Mouse (Mus musculus) lung, embryonic 14.5 days (tissue): ENCODE measurements around the gene Sh3pxd2a. TPM values are rescaled to one million over a fixed set of nuclear protein-coding genes. Genes with fewer than 3 reads are reported as not detected.

Experiments
- ATAC-seq: fragments of 200-750 bp; cut with Nextera tagmentation; 2 replicates; pipeline ENCODE4 v1.8.0; 2017; ENCODE audit warnings: mild to moderate bottlenecking, moderate TSS enrichment, moderate library complexity; ENCODE audit not compliant: insufficient read depth
- DNase-seq: peaks from one replicate; pipeline ENCODE4 v3.0.0-alpha.2; 2015
- H3K27ac ChIP-seq: fragments of 300-500 bp; sonication (generic); 2 replicates; pipeline ENCODE4 v1.5.1; 2014; ENCODE audit warnings: low read depth, mild to moderate bottlenecking, moderate library complexity
- H3K27me3 ChIP-seq: fragments of 300-500 bp; sonication (generic); 2 replicates; pipeline ENCODE4 v1.6.1; 2014; ENCODE audit warnings: low read length, control low read depth; ENCODE audit not compliant: insufficient read depth
- H3K36me3 ChIP-seq: fragments of 300-500 bp; sonication (generic); 2 replicates; pipeline ENCODE4 v1.6.1; 2014; ENCODE audit warnings: control low read depth; ENCODE audit not compliant: insufficient read depth
- H3K4me1 ChIP-seq: fragments of 300-500 bp; sonication (generic); 2 replicates; pipeline ENCODE4 v1.6.1; 2014; ENCODE audit warnings: antibody characterized with exemption, control low read depth; ENCODE audit not compliant: insufficient read depth
- H3K4me2 ChIP-seq: fragments of 300-500 bp; sonication (generic); 2 replicates; pipeline ENCODE4 v1.6.1; 2014; ENCODE audit warnings: mild to moderate bottlenecking
- H3K4me3 ChIP-seq: fragments of 300-500 bp; sonication (generic); 2 replicates; pipeline ENCODE4 v1.5.1; 2014; ENCODE audit warnings: low read depth, low read length
- H3K9ac ChIP-seq: fragments of 300-500 bp; sonication (generic); 2 replicates; pipeline ENCODE4 v1.6.1; 2014
- H3K9me3 ChIP-seq: fragments of 300-500 bp; sonication (generic); 2 replicates; pipeline ENCODE4 v1.6.1; 2016; ENCODE audit warnings: low read depth, low read length, control low read depth
- CTCF ChIP-seq: IDR thresholded peaks from 2 replicates; pipeline ENCODE4 v1.5.1; 2016; ENCODE audit warnings: antibody characterized with exemption, low read depth
- WGBS: fragments of 180-500 bp; shearing (Covaris S2); extraction: QIAGEN DNeasy Blood & Tissue Kit; methylation state at CpG from one replicate; pipeline ENCODE4 v1.1.7; 2014; 5-methylcytosine and 5-hydroxymethylcytosine counted together
- polyA plus RNA-seq: library from polyadenylated mRNA; unstranded; fragments of >200 nt; fragmentation: Nextera tagmentation; extraction: Ambion mirVana; gene quantifications from 2 replicates; pipeline ENCODE4 v1.2.1, GENCODE M21; 2014

The Sh3pxd2a gene
- polyA plus RNA-seq, 1 experiment from 2014 or later, result 12.0 TPM

DNA sequence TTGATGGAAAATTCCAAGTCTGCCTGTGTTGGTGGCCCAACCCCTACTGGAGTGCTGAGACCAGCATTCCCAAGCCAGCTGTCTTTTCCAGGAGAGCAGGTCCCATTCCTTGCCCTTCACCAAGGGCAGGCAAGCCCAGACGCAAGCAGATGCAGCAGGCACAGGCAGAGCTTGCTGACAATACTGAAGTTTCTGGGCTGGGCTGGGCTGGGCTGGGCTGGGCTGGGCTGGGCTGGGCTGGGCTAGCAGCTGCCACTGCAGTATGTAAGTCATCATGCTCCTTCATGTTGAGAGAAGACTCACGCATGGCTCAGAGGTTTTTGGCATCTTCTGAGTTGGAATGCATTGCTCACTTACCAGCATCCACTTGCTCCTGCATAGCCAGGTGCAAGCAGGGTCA, 27.7 kb upstream of the Sh3pxd2a start:
- Histone ChIP-seq H3K36me3 (no peaks in the 10 kb centered on the region), H3K4me1 (no peaks in the 10 kb centered on the region), H3K9ac (no peak overlapping the region), H3K4me3 (no peak overlapping the region), H3K9me3 (no peaks in the 10 kb centered on the region), H3K27ac (no peak overlapping the region), H3K4me2 (no peak overlapping the region), H3K27me3 (no peaks in the 10 kb centered on the region)
- WGBS, result 64% methylated on average over 2 of the region's 2 CpGs
- no peak for ATAC-seq
- no peak for TF ChIP-seq CTCF
- no peak for DNase-seq

DNA sequence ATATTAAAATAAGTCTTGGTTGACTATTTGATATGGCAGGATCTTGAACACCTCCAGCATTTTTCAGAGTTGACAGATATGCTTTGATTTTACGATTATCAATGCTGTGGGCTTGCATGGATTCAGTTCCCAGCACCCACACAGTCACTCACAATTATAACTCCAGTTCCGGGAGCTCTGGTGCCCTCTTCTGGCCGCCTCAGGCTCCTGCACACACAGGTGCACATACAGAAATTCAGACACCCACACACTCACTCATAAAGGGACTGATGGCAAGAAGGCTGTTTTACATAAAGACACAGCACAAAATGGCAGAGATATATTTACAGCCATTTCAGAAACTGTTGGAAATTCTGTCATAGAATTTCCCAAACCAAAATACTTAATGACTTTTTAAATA, 25.0 kb upstream of the Sh3pxd2a start:
- no peak overlapping the region for H3K4me3 ChIP-seq
- H3K4me1 ChIP-seq, result no peaks in the 10 kb centered on the region; the same call in 1 of the 2 replicates
- no peak overlapping the region for H3K4me2 ChIP-seq
- 86% methylated on average over 3 of the region's 3 CpGs for WGBS
- no peak overlapping the region for H3K27ac ChIP-seq
- no peak overlapping the region for H3K9ac ChIP-seq
- no peak for DNase-seq
- TF ChIP-seq CTCF, result peak; percentile 23; the same call in 1 of the 2 replicates
- no peaks in the 10 kb centered on the region for H3K36me3 ChIP-seq
- H3K27me3 ChIP-seq, result no peaks in the 10 kb centered on the region
- no peak for ATAC-seq
- H3K9me3 ChIP-seq, result no peaks in the 10 kb centered on the region

DNA sequence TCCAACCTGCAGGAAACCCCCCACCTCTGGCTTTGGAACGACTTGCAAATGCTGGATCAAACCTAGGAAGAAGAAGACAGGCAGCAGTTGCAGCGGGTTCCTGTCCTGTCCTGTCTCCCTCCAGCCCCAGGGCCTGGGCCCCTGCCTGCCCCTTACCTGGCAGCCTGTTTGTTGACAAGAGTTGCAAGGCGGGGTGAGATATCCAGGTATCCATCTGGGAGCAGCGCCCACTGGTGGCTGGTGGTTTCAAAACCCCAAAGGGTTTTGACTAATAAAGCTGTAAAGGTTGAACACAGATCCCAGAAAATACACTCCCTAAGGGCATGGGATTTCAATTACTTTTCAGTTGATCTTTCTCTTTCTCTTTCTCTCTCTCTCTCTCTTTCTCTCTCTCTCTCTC, 24.0 kb upstream of the Sh3pxd2a start:
- no peaks in the 10 kb centered on the region for H3K9me3 ChIP-seq
- peak; percentile 58 for TF ChIP-seq CTCF
- no peaks in the 10 kb centered on the region for H3K27me3 ChIP-seq
- no peak overlapping the region for H3K27ac ChIP-seq
- no peaks in the 10 kb centered on the region; the same call in 1 of the 2 replicates for H3K4me1 ChIP-seq
- no peak overlapping the region for H3K4me3 ChIP-seq
- DNase-seq (peak; percentile 62), ATAC-seq (no peak)
- H3K9ac ChIP-seq, result no peak overlapping the region
- WGBS, result 22% methylated on average over 4 of the region's 4 CpGs
- no peaks in the 10 kb centered on the region for H3K36me3 ChIP-seq
- no peak overlapping the region for H3K4me2 ChIP-seq

DNA sequence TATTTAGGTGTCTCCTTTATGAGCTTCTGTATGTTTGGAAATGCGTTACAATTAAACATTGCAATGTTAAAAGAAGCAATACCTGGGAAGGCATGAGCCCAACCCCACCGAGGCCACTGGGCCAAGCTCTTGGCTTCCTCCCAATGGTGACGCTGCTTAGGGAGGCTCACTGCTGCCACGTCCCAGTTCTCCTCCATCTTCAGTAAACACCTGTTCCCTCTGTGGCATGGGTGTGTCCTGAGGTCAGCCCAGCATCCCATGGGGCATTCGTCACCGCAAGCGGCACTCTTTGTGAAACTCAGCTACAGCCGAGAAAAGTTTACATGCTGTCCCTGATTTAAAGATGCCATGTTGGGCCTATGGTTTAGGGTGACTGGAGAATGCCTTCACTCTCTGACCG, 23.4 kb upstream of the Sh3pxd2a start:
- no peaks in the 10 kb centered on the region; the same call in 1 of the 2 replicates for H3K4me1 ChIP-seq
- H3K27ac ChIP-seq, result no peak overlapping the region
- no peaks in the 10 kb centered on the region for H3K27me3 ChIP-seq
- ATAC-seq (no peak), DNase-seq (no peak)
- H3K36me3 ChIP-seq, result no peaks in the 10 kb centered on the region
- H3K4me2 ChIP-seq, result no peak overlapping the region
- WGBS, result 77% methylated on average over 9 of the region's 9 CpGs
- H3K4me3 ChIP-seq, result no peak overlapping the region
- no peak for TF ChIP-seq CTCF
- H3K9ac ChIP-seq, result no peak overlapping the region
- no peaks in the 10 kb centered on the region for H3K9me3 ChIP-seq

DNA sequence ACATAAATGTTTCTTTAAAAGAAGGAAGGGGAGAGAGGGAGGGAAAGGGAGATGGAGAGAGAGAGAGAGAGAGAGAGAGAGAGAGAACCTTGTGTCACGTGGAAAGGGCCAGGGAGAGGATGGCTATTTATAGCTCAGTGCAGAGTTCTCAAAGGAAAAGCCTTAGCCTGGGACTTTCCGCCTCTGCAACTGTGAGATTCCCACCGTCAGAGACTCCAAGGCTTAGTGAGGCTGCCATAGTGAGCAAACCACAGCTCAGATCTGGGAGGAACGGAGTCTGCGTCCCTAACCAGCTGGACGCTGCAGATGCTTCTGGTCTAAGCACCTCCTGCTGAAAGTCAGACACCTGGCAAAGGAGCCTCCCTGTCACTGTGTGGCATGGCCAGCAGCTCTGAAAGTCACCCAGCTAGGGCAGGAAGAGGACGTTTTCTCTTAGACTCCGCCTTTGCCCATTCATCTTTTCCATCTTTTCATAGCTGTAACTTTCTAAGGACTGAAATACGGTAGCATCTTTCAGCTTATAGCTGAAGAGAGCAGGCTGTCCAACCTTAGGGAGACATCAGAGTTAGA, 21.9 kb upstream of the Sh3pxd2a start:
- Histone ChIP-seq H3K36me3 (no peaks in the 10 kb centered on the region), H3K4me1 (no peaks in the 10 kb centered on the region; the same call in 1 of the 2 replicates), H3K4me2 (peak overlapping the region; percentile 42; the same call in 1 of the 2 replicates), H3K4me3 (no peak overlapping the region), H3K27ac (peak overlapping the region; percentile 73; the same call in 1 of the 2 replicates), H3K27me3 (no peaks in the 10 kb centered on the region), H3K9ac (peak overlapping the region; percentile 43; the same call in 1 of the 2 replicates), H3K9me3 (0 out of 2 replicates have a peak, but pooled peaks cover 5% of the 10 kb centered on the region)
- DNase-seq (peak; percentile 67), ATAC-seq (peak; percentile 84)
- TF ChIP-seq CTCF, result no peak
- WGBS, result 21% methylated on average over 9 of the region's 9 CpGs

- H3K9me3 ChIP-seq, result 0 out of 2 replicates have a peak, but pooled peaks cover 5% of the 10 kb centered on the region
- H3K9ac ChIP-seq, result no peak overlapping the region
- no peaks in the 10 kb centered on the region for H3K36me3 ChIP-seq
- no peak for DNase-seq
- H3K4me1 ChIP-seq, result no peaks in the 10 kb centered on the region; the same call in 1 of the 2 replicates
- no peak for ATAC-seq
- TF ChIP-seq CTCF, result no peak
- 82% methylated on average over 3 of the region's 3 CpGs for WGBS
- H3K27ac ChIP-seq, result no peak overlapping the region
- no peak overlapping the region for H3K4me2 ChIP-seq
- H3K4me3 ChIP-seq, result no peak overlapping the region
- no peaks in the 10 kb centered on the region for H3K27me3 ChIP-seq
Observed at GRCm38 (mm10) chr19:47484110-47484509, 19.9 kb upstream of the Sh3pxd2a start.

GRCm38 (mm10) chr19:47483346-47483745, 19.1 kb upstream of the Sh3pxd2a start:
- WGBS, result 44% methylated on average over 3 of the region's 3 CpGs
- Histone ChIP-seq H3K4me3 (no peak overlapping the region), H3K27me3 (no peaks in the 10 kb centered on the region), H3K9ac (no peak overlapping the region), H3K36me3 (no peaks in the 10 kb centered on the region), H3K9me3 (0 out of 2 replicates have a peak, but pooled peaks cover 5% of the 10 kb centered on the region), H3K4me2 (no peak overlapping the region), H3K4me1 (no peaks in the 10 kb centered on the region; the same call in 1 of the 2 replicates), H3K27ac (no peak overlapping the region)
- no peak for ATAC-seq
- DNase-seq, result no peak
- no peak for TF ChIP-seq CTCF
